Mouse (Mus musculus) intestine, embryonic 14.5 days (tissue): ENCODE results near the gene Ube2e1. TPM values are rescaled to one million over a fixed set of nuclear protein-coding genes. Genes with fewer than 3 reads are reported as not detected.
A peak's percentile ranks its signal among the peaks of the same experiment; 100 is the strongest.

Experiments
- ATAC-seq: fragments of 200-750 bp; cut with Nextera tagmentation; replicated peaks from 2 replicates; pipeline ENCODE4 v1.8.0; 2017; ENCODE audit warnings: low read depth, moderate number of reproducible peaks, moderate TSS enrichment, moderate library complexity; ENCODE audit not compliant: low FRiP score, low TSS enrichment
- DNase-seq: peaks from one replicate; pipeline ENCODE4 v3.0.0-alpha.2; 2018; ENCODE audit warnings: low spot score
- H3K27ac ChIP-seq: fragments of 300-500 bp; sonication (generic); 2 replicates; pipeline ENCODE4 v1.5.1; 2014; ENCODE audit warnings: low read depth, mild to moderate bottlenecking, control low read depth
- H3K27me3 ChIP-seq: fragments of 300-500 bp; sonication (generic); replicated peaks from 2 replicates; pipeline ENCODE4 v1.6.1; 2014; ENCODE audit warnings: low read length, control low read depth; ENCODE audit not compliant: control insufficient read depth, insufficient read depth
- H3K36me3 ChIP-seq: fragments of 300-500 bp; sonication (generic); 2 replicates; pipeline ENCODE4 v1.6.1; 2014; ENCODE audit warnings: low read length, control low read depth; ENCODE audit not compliant: control insufficient read depth, insufficient read depth
- H3K4me1 ChIP-seq: fragments of 300-500 bp; sonication (generic); replicated peaks from 2 replicates; pipeline ENCODE4 v1.6.1; 2014; ENCODE audit warnings: low read length, control low read depth, mixed read lengths; ENCODE audit not compliant: control insufficient read depth, insufficient read depth
- H3K4me2 ChIP-seq: fragments of 300-500 bp; sonication (generic); 2 replicates; pipeline ENCODE4 v1.6.1; 2014; ENCODE audit warnings: low read length
- H3K4me3 ChIP-seq: fragments of 300-500 bp; sonication (generic); 2 replicates; pipeline ENCODE4 v1.5.1; 2014; ENCODE audit warnings: low read depth, low read length, control low read depth, mixed read lengths
- H3K9ac ChIP-seq: fragments of 300-500 bp; sonication (generic); 2 replicates; pipeline ENCODE4 v1.6.1; 2014; ENCODE audit warnings: mild to moderate bottlenecking, low read length
- H3K9me3 ChIP-seq: fragments of 300-500 bp; sonication (generic); 2 replicates; pipeline ENCODE4 v1.6.1; 2016; ENCODE audit warnings: low read length, control low read depth; ENCODE audit not compliant: control insufficient read depth
- WGBS: fragments of 180-500 bp; shearing (Covaris S2); extraction: QIAGEN DNeasy Blood & Tissue Kit; methylation state at CpG from one replicate; pipeline ENCODE4 v1.1.7; 2014; 5-methylcytosine and 5-hydroxymethylcytosine counted together
- polyA plus RNA-seq: library from polyadenylated mRNA; unstranded; fragments of >200 nt; fragmentation: Nextera tagmentation; extraction: Ambion mirVana; gene quantifications from 2 replicates; pipeline ENCODE4 v1.2.1, GENCODE M21; 2014

The Ube2e1 gene
- polyA plus RNA-seq = 46.4 and 47.2 TPM in 2 replicates

DNA sequence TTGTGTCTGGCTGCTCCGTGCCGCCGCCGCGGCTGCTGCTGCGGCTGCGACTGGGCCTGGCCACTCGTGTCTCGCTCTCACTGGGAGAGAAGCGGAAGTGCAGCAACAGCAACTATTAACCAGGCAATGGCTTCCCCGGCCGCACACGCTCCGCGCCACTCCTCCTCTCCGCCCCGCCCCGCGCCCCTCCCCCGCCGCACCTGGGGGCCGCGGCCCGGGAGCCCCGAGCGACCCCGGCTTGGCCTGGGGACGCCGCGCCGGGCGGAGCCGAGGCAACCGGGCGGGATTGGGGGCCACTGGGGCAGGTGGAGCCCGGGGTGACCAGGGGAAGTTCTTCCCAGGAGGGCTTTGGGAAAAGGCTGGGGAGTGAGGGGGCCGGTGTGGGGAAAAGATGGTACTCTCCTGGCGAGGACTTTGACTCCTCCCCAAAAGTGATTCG, at the start of gene Ube2e1:
Ube2e1 (minus strand) TSS at position 167 of the 439 bp plus-strand sequence.
- DNase-seq = peak; percentile 90
- ATAC-seq = peak; percentile 88
- no peaks in the 10 kb centered on the region for H3K27me3 ChIP-seq
- under 1% methylated on average over 27 of the region's 39 CpGs for WGBS
- peaks cover 20% of the 10 kb centered on the region for H3K4me1 ChIP-seq
- H3K27ac ChIP-seq = peak within 1 kb of the TSS; percentile 78
- H3K36me3 ChIP-seq = 0 out of 2 replicates have a peak, but pooled peaks cover 8% of the 10 kb centered on the region
- peak within 1 kb of the TSS; percentile 85 for H3K4me3 ChIP-seq
- no peaks in the 10 kb centered on the region for H3K9me3 ChIP-seq
- peak within 1 kb of the TSS; percentile 95 for H3K9ac ChIP-seq
- peak within 1 kb of the TSS; percentile 66 for H3K4me2 ChIP-seq

DNA sequence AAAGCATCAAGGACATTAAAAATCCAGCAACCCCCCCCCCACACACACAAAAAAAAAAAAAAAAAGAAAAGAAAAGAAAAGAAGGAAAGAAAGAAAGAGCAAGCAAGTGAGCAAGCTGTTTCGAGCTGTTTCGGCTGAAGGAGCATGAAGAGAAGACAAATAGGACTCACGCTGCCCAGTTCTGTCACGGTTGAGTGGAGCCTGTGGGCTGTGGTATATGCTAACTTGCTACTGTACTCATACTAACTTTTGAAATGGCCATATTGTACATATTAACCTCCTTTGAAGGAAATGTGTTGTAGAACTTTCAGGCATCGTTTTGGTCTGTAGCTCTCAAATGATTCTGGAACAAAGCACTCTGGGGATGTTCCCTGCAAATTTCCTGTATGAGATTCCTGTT, 48.2 kb upstream of the Ube2e1 start:
- Histone ChIP-seq H3K9ac (no peak overlapping the region), H3K27ac (no peak overlapping the region), H3K9me3 (no peaks in the 10 kb centered on the region), H3K4me1 (no peaks in the 10 kb centered on the region), H3K27me3 (no peaks in the 10 kb centered on the region), H3K4me2 (no peak overlapping the region), H3K4me3 (no peak overlapping the region), H3K36me3 (no peaks in the 10 kb centered on the region)
- no peak for ATAC-seq
- no peak for DNase-seq
- 90% methylated on average over 5 of the region's 5 CpGs for WGBS

DNA sequence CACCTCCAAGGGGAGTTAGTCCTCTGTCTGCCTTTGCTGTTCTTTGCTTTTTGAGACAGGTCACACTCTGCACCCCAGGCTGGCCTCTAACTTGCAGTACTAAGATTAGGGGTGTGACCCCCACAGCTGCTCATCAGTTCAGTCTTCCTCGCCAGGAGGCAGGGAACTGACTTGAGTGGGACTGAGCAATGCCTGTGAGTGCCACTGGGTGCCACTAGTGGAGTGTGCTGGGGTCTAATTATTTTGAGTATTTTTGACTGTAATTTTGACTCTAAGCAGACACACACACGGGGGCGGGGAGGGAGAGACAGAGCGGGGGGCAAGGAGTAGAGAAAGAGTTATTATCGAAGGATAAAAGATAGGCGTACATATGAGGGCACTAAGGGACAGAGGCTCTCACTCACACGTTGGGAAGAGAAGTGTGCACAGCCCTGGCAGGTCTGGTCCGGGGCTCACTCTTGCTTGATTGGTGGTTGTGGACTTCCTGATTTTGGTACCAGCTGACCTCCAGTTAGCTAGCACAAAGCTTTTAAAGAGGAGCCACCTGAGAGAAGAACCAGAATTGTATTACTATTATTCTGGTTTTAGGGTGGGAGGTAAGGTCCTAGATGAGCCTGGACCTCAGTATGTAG, 46.4 kb upstream of the Ube2e1 start:
- DNase-seq (no peak), ATAC-seq (peak; percentile 40; the same call in 1 of the 2 replicates)
- Histone ChIP-seq H3K36me3 (no peaks in the 10 kb centered on the region), H3K4me1 (no peaks in the 10 kb centered on the region), H3K4me3 (no peak overlapping the region), H3K4me2 (no peak overlapping the region), H3K9me3 (no peaks in the 10 kb centered on the region), H3K27me3 (no peaks in the 10 kb centered on the region), H3K9ac (peak overlapping the region; percentile 5; the same call in 1 of the 2 replicates), H3K27ac (no peak overlapping the region)
- 35% methylated on average over 8 of the region's 8 CpGs for WGBS

DNA sequence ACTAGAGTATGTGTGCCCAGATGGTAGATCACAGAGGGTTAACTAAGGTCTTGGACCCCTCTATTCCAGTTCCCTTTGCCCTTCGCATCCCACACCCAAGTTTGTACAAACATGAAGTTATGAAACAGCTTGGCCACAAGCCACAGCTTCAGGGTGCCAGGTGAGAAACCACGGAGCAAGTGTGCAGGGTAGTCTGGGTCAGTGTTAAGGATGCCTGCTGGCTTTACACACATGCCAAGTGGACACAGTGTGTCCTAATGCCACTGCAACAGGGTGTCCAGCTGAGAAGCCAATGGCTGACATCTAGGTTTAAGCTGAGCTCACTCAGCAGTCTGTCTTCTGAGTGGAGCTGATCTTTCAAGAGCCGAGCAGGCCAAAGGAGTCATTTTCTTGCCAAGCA, 44.5 kb upstream of the Ube2e1 start:
- no peaks in the 10 kb centered on the region for H3K9me3 ChIP-seq
- WGBS = 77% methylated on average over 3 of the region's 3 CpGs
- no peak for ATAC-seq
- H3K27ac ChIP-seq = no peak overlapping the region
- H3K9ac ChIP-seq = no peak overlapping the region
- H3K4me1 ChIP-seq = no peaks in the 10 kb centered on the region
- H3K27me3 ChIP-seq = no peaks in the 10 kb centered on the region
- no peaks in the 10 kb centered on the region for H3K36me3 ChIP-seq
- no peak overlapping the region for H3K4me3 ChIP-seq
- no peak for DNase-seq
- H3K4me2 ChIP-seq = no peak overlapping the region

DNA sequence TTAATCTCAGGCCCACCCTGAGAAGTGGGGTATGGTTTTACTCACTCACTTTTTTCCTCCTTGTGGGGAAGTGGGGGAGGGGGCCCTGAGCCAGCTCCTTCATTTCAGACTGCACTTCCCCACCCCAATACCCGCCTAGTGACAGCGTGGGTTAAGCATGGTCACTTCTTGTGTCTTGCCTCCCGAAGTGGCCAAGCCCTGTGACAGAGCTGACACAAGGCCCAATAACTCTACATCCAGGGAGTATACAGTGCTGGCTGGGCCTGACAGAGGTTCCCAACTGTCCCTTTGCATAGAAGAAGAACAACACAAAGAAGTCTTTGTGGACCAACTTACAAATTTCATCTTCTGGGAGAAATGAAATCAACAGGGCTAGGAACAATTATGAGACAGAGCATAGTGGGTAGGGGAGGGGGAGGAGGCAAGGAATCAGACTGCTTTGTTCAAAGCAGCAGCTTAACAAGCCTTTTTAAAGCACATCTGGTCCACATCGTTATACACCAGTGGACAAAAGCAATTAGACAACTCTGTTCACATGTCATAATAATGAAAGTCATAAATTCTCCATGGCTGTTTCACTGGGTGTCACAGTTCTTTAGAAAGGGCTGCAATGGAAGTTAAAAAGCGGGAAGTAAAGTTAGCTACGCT, 42.2 kb upstream of the Ube2e1 start:
- no peaks in the 10 kb centered on the region for H3K4me1 ChIP-seq
- H3K4me2 ChIP-seq = no peak overlapping the region
- ATAC-seq = no peak
- no peaks in the 10 kb centered on the region for H3K27me3 ChIP-seq
- no peak overlapping the region for H3K27ac ChIP-seq
- H3K36me3 ChIP-seq = no peaks in the 10 kb centered on the region
- H3K9me3 ChIP-seq = no peaks in the 10 kb centered on the region
- DNase-seq = no peak
- H3K4me3 ChIP-seq = no peak overlapping the region
- no peak overlapping the region for H3K9ac ChIP-seq
- WGBS = 68% methylated on average over 6 of the region's 6 CpGs

DNA sequence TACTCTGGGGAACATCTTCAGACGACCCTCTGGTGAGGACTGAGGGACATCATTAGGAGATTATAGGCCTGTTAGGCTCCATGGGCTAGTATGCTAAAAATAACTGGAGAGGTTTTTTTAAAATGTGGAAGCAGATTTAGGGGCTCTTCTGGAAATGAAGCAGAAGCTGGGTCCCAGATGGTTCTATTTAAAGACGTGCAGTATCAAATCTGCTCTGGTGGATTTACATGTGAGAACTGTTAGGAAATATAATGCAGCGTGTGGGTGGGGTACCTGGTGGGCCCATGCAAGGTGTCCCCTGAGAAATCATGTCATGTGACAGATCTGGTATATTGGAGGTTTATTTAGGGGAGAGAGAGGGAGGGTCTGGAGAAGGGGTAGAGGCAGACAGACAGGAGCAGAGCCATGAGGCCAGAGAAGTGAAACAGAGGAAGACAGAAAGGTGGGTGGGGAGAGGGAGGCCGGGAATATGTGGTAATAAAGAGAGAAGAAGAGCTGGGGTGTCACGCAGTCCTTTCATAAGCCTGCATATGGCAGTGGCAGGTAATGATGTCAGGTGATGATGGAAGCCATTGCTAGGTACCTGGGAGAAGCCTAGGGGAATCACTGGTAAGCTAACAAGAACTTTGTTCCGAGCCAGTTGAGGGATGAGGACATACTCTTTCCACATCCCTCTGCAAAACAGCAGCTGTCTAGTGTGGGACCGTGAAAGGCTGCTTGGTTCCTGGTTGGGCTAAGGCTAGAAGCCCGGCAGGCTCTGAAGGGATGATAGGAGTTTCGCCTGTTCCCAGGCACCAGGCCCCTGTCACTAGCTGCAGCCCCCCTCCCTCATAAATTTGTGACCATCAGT, 41.3 kb upstream of the Ube2e1 start:
- DNase-seq (no peak), ATAC-seq (no peak)
- no peak overlapping the region for H3K9ac ChIP-seq
- 78% methylated on average over 9 of the region's 9 CpGs for WGBS
- H3K9me3 ChIP-seq = no peaks in the 10 kb centered on the region
- H3K4me3 ChIP-seq = no peak overlapping the region
- no peaks in the 10 kb centered on the region for H3K36me3 ChIP-seq
- H3K27ac ChIP-seq = no peak overlapping the region
- H3K27me3 ChIP-seq = no peaks in the 10 kb centered on the region
- H3K4me1 ChIP-seq = no peaks in the 10 kb centered on the region
- H3K4me2 ChIP-seq = no peak overlapping the region

DNA sequence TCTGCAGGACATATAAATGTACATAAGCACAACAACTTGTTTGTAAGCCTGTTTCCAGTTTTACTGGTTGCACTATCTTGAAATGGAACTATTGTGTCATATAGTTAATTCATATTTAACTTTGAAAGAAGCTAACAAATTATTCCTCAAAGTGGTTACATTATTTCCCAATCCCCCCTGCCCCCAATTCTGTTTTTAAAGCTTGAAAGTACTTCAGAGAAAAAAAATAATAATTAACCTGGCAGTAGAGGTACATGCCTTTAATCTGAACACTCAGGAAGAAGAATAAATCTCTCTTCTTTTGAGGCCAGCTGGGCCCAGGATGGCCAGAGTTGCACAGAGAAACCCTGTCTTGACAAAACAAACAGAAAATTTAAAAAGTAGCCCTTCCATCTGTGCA, 37.4 kb upstream of the Ube2e1 start:
- Histone ChIP-seq H3K27ac (no peak overlapping the region), H3K4me1 (no peaks in the 10 kb centered on the region), H3K4me2 (no peak overlapping the region), H3K36me3 (no peaks in the 10 kb centered on the region), H3K27me3 (no peaks in the 10 kb centered on the region), H3K9ac (no peak overlapping the region), H3K4me3 (no peak overlapping the region), H3K9me3 (no peaks in the 10 kb centered on the region)
- ATAC-seq (no peak), DNase-seq (no peak)

DNA sequence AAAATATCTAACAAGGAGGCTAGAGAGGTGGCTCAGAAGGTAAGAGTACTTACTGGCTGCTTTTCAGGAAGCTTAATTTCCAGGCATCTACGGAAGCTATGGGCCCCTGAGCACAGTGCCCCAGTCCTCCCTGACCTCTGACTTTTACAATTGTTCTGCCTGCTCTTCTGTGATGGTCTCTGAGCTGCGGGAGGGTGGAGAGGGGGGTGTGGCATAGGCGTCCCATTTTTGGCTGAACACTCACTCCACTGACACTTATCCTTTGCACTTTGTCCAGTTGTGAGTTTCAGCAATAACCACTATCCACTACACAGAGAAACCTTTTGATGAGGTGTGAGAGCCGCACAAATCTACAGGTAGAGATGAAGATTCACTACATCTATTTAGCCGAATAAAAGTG, 35.4 kb upstream of the Ube2e1 start:
- H3K9me3 ChIP-seq = no peaks in the 10 kb centered on the region
- H3K4me1 ChIP-seq = no peaks in the 10 kb centered on the region
- no peak overlapping the region for H3K27ac ChIP-seq
- no peaks in the 10 kb centered on the region for H3K36me3 ChIP-seq
- WGBS = 59% methylated on average over 5 of the region's 5 CpGs
- ATAC-seq = no peak
- DNase-seq = no peak
- H3K4me3 ChIP-seq = no peak overlapping the region
- no peak overlapping the region for H3K4me2 ChIP-seq
- no peak overlapping the region for H3K9ac ChIP-seq
- no peaks in the 10 kb centered on the region for H3K27me3 ChIP-seq
